Mouse (Mus musculus) liver, embryonic 16.5 days (tissue): ENCODE results near the gene Akap17b. TPM values are rescaled to one million over a fixed set of nuclear protein-coding genes. Genes with fewer than 3 reads are reported as not detected.
"Not testable (repeated sequence)": the region's sequence is repeated elsewhere in the genome, so short reads cannot be mapped to it uniquely, and the experiment has no call there.

Experiments
- ATAC-seq: fragments of 200-750 bp; cut with Nextera tagmentation; 2 replicates; pipeline ENCODE4 v1.8.0; 2017; ENCODE audit warnings: low read depth, mild to moderate bottlenecking, moderate number of reproducible peaks, moderate library complexity
- H3K27ac ChIP-seq: fragments of 300-500 bp; sonication (generic); 2 replicates; pipeline ENCODE4 v1.5.1; 2014; ENCODE audit warnings: mild to moderate bottlenecking, low read length
- H3K27me3 ChIP-seq: fragments of 300-500 bp; sonication (generic); 2 replicates; pipeline ENCODE4 v1.6.1; 2014; ENCODE audit warnings: low read depth, low read length, mixed read lengths; ENCODE audit not compliant: control insufficient read depth, insufficient read depth
- H3K36me3 ChIP-seq: fragments of 300-500 bp; sonication (generic); 2 replicates; pipeline ENCODE4 v1.6.1; 2014; ENCODE audit warnings: mild to moderate bottlenecking; ENCODE audit not compliant: control insufficient read depth, insufficient read depth
- H3K4me1 ChIP-seq: fragments of 300-500 bp; sonication (generic); 2 replicates; pipeline ENCODE4 v1.6.1; 2014; ENCODE audit warnings: low read depth, low read length, mixed read lengths; ENCODE audit not compliant: control insufficient read depth
- H3K4me2 ChIP-seq: fragments of 300-500 bp; sonication (generic); 2 replicates; pipeline ENCODE4 v1.6.1; 2014; ENCODE audit warnings: low read depth, low read length, mixed read lengths
- H3K4me3 ChIP-seq: fragments of 300-500 bp; sonication (generic); 2 replicates; pipeline ENCODE4 v1.5.1; 2014; ENCODE audit warnings: low read depth, mild to moderate bottlenecking, low read length
- H3K9ac ChIP-seq: fragments of 300-500 bp; sonication (generic); 2 replicates; pipeline ENCODE4 v1.6.1; 2014; ENCODE audit warnings: low read depth, low read length
- H3K9me3 ChIP-seq: fragments of 300-500 bp; sonication (generic); replicated peaks from 2 replicates; pipeline ENCODE4 v1.6.1; 2016; ENCODE audit warnings: low read length; ENCODE audit not compliant: control insufficient read depth
- WGBS: fragments of 180-500 bp; shearing (Covaris S2); extraction: QIAGEN DNeasy Blood & Tissue Kit; methylation state at CpG from one replicate; pipeline ENCODE4 v1.1.7; 2014; ENCODE audit not compliant: insufficient replicate concordance; 5-methylcytosine and 5-hydroxymethylcytosine counted together
- polyA plus RNA-seq: library from polyadenylated mRNA; unstranded; fragments of >200 nt; fragmentation: Nextera tagmentation; extraction: Ambion mirVana; gene quantifications from 2 replicates; pipeline ENCODE4 v1.2.1, GENCODE M21; 2015

Gene Akap17b
- polyA plus RNA-seq, 1 experiment from 2014 or later, result 0.51 TPM

- peak; percentile 43; the same call in 1 of the 2 replicates for ATAC-seq
- Histone ChIP-seq H3K9ac (no peak overlapping the region), H3K9me3 (no peaks in the 10 kb centered on the region), H3K27ac (no peak overlapping the region), H3K4me3 (no peak overlapping the region), H3K36me3 (no peaks in the 10 kb centered on the region; the same call in 1 of the 2 replicates), H3K27me3 (no peaks in the 10 kb centered on the region), H3K4me1 (no peaks in the 10 kb centered on the region; the same call in 1 of the 2 replicates), H3K4me2 (no peak overlapping the region)
- WGBS, result 56% methylated on average over 4 of the region's 4 CpGs
Observed at GRCm38 (mm10) chrX:36604040-36604439, 41.2 kb downstream of the Akap17b start.

GRCm38 (mm10) chrX:36602926-36603325 is 42.3 kb downstream of the Akap17b start:
- Histone ChIP-seq H3K27ac (no peak overlapping the region), H3K4me2 (no peak overlapping the region), H3K36me3 (no peaks in the 10 kb centered on the region; the same call in 1 of the 2 replicates), H3K9ac (no peak overlapping the region), H3K27me3 (no peaks in the 10 kb centered on the region), H3K9me3 (no peaks in the 10 kb centered on the region), H3K4me1 (no peaks in the 10 kb centered on the region; the same call in 1 of the 2 replicates), H3K4me3 (no peak overlapping the region)
- WGBS, result 65% methylated on average over 2 of the region's 2 CpGs
- ATAC-seq, result no peak

GRCm38 (mm10) chrX:36600066-36600465 is 45.1 kb downstream of the Akap17b start:
- 52% methylated on average over 8 of the region's 8 CpGs for WGBS
- H3K27ac ChIP-seq, result no peak overlapping the region
- H3K4me3 ChIP-seq, result no peak overlapping the region
- H3K4me2 ChIP-seq, result no peak overlapping the region
- no peak overlapping the region for H3K9ac ChIP-seq
- no peak for ATAC-seq
- H3K4me1 ChIP-seq, result no peaks in the 10 kb centered on the region; the same call in 1 of the 2 replicates
- no peaks in the 10 kb centered on the region for H3K36me3 ChIP-seq
- H3K9me3 ChIP-seq, result no peaks in the 10 kb centered on the region
- H3K27me3 ChIP-seq, result no peaks in the 10 kb centered on the region

- Histone ChIP-seq H3K27ac (no peak overlapping the region; the same call in 1 of the 2 replicates), H3K9me3 (no peaks in the 10 kb centered on the region), H3K4me1 (no peaks in the 10 kb centered on the region; the same call in 1 of the 2 replicates), H3K9ac (no peak overlapping the region), H3K36me3 (no peaks in the 10 kb centered on the region), H3K4me2 (peak overlapping the region; percentile 69), H3K27me3 (no peaks in the 10 kb centered on the region), H3K4me3 (peak overlapping the region; percentile 69)
- ATAC-seq, result no peak
- WGBS, result 43% methylated on average over 3 of the region's 3 CpGs
Observed at GRCm38 (mm10) chrX:36599656-36600055, 45.5 kb downstream of the Akap17b start.

GRCm38 (mm10) chrX:36598861-36599344 is 46.3 kb downstream of the Akap17b start:
- H3K4me3 ChIP-seq, result peak overlapping the region; percentile 69

GRCm38 (mm10) chrX:36598390-36598810 is 46.8 kb downstream of the Akap17b start:
- no peaks in the 10 kb centered on the region for H3K27me3 ChIP-seq
- peak overlapping the region; percentile 69 for H3K4me2 ChIP-seq
- H3K36me3 ChIP-seq, result no peaks in the 10 kb centered on the region
- WGBS, result 19% methylated on average over 40 of the region's 41 CpGs
- no peaks in the 10 kb centered on the region for H3K9me3 ChIP-seq
- peak overlapping the region; percentile 73 for H3K9ac ChIP-seq
- peak overlapping the region; percentile 69 for H3K4me3 ChIP-seq
- H3K4me1 ChIP-seq, result no peaks in the 10 kb centered on the region; the same call in 1 of the 2 replicates
- H3K27ac ChIP-seq, result peak overlapping the region; percentile 53
- ATAC-seq, result peak; percentile 53

More at GRCm38 (mm10) chrX:36598861-36599344, 46.3 kb downstream of the Akap17b start:
- WGBS, result 27% methylated on average over 14 of the region's 14 CpGs
- no peak for ATAC-seq
- Histone ChIP-seq H3K4me2 (peak overlapping the region; percentile 69), H3K9me3 (no peaks in the 10 kb centered on the region), H3K27me3 (no peaks in the 10 kb centered on the region), H3K4me1 (no peaks in the 10 kb centered on the region; the same call in 1 of the 2 replicates), H3K36me3 (no peaks in the 10 kb centered on the region), H3K9ac (peak overlapping the region; percentile 73), H3K27ac (no peak overlapping the region)

GRCm38 (mm10) chrX:36597707-36598389 is 47.3 kb downstream of the Akap17b start, which contains the start of gene Pgrmc1:
Pgrmc1 (plus strand) TSS chrX:36598206.
- peak within 1 kb of the TSS; percentile 69 for H3K4me2 ChIP-seq
- H3K27ac ChIP-seq, result peak within 1 kb of the TSS; percentile 53
- H3K9me3 ChIP-seq, result no peaks in the 10 kb centered on the region
- peak within 1 kb of the TSS; percentile 73 for H3K9ac ChIP-seq
- H3K36me3 ChIP-seq, result no peaks in the 10 kb centered on the region
- H3K4me1 ChIP-seq, result no peaks in the 10 kb centered on the region; the same call in 1 of the 2 replicates
- H3K27me3 ChIP-seq, result no peaks in the 10 kb centered on the region
- peak; percentile 94 for ATAC-seq
- 22% methylated on average over 43 of the region's 45 CpGs for WGBS
- peak within 1 kb of the TSS; percentile 69 for H3K4me3 ChIP-seq

- not testable (repeated sequence) for H3K4me2 ChIP-seq, H3K9me3 ChIP-seq, H3K36me3 ChIP-seq, H3K27ac ChIP-seq, ATAC-seq, H3K4me1 ChIP-seq, H3K9ac ChIP-seq, H3K4me3 ChIP-seq, H3K27me3 ChIP-seq
- whole genome bisulfite sequencing, result 72% methylated on average over 5 of the region's 5 CpGs
Observed at GRCm38 (mm10) chrX:36596483-36597120, 48.6 kb downstream of the Akap17b start.

- no peak overlapping the region for H3K27ac ChIP-seq
- H3K9ac ChIP-seq, result no peak overlapping the region
- no peaks in the 10 kb centered on the region for H3K9me3 ChIP-seq
- H3K4me3 ChIP-seq, result no peak overlapping the region
- ATAC-seq, result no peak
- no peaks in the 10 kb centered on the region; the same call in 1 of the 2 replicates for H3K4me1 ChIP-seq
- H3K27me3 ChIP-seq, result no peaks in the 10 kb centered on the region
- 34% methylated on average over 3 of the region's 3 CpGs for WGBS
- H3K4me2 ChIP-seq, result no peak overlapping the region
- no peaks in the 10 kb centered on the region for H3K36me3 ChIP-seq
Observed at GRCm38 (mm10) chrX:36595247-36595646, 49.9 kb downstream of the Akap17b start.
